Mouse (Mus musculus) stomach, postnatal 0 days (tissue): ENCODE data around the gene Mcidas. TPM values are rescaled to one million over a fixed set of nuclear protein-coding genes. Genes with fewer than 3 reads are reported as not detected.

Experiments used
- ATAC-seq: fragments of 200-750 bp; cut with Nextera tagmentation; 2 replicates; pipeline ENCODE4 v1.8.0; 2017; ENCODE audit not compliant: low FRiP score, low TSS enrichment
- DNase-seq: peaks from one replicate; pipeline ENCODE4 v3.0.0-alpha.2; 2016; ENCODE audit warnings: low spot score
- H3K27ac ChIP-seq: fragments of 300-500 bp; sonication (generic); replicated peaks from 2 replicates; pipeline ENCODE4 v1.5.1; 2014; ENCODE audit warnings: mild to moderate bottlenecking, control low read depth
- H3K27me3 ChIP-seq: fragments of 300-500 bp; sonication (generic); 2 replicates; pipeline ENCODE4 v1.6.1; 2014; ENCODE audit warnings: low read length; ENCODE audit not compliant: control insufficient read depth, insufficient read depth
- H3K36me3 ChIP-seq: fragments of 300-500 bp; sonication (generic); 2 replicates; pipeline ENCODE4 v1.6.1; 2014; ENCODE audit warnings: low read length, mixed read lengths; ENCODE audit not compliant: control insufficient read depth, insufficient read depth
- H3K4me1 ChIP-seq: fragments of 300-500 bp; sonication (generic); replicated peaks from 2 replicates; pipeline ENCODE4 v1.6.1; 2014; ENCODE audit warnings: antibody characterized with exemption; ENCODE audit not compliant: control insufficient read depth, insufficient read depth
- H3K4me2 ChIP-seq: fragments of 300-500 bp; sonication (generic); replicated peaks from 2 replicates; pipeline ENCODE4 v1.6.1; 2014; ENCODE audit warnings: low read depth, mild to moderate bottlenecking, control low read depth, moderate library complexity
- H3K4me3 ChIP-seq: fragments of 300-500 bp; sonication (generic); 2 replicates; pipeline ENCODE4 v1.5.1; 2014; ENCODE audit warnings: low read depth, low read length, control low read depth
- H3K9ac ChIP-seq: fragments of 300-500 bp; sonication (generic); 2 replicates; pipeline ENCODE4 v1.6.1; 2014; ENCODE audit warnings: mild to moderate bottlenecking, low read length, control low read depth, mixed read lengths
- H3K9me3 ChIP-seq: fragments of 300-500 bp; sonication (generic); 2 replicates; pipeline ENCODE4 v1.6.1; 2016; ENCODE audit warnings: low read length; ENCODE audit not compliant: control insufficient read depth
- CTCF ChIP-seq: IDR thresholded peaks from 2 replicates; pipeline ENCODE4 v1.5.1; 2016; ENCODE audit warnings: antibody characterized with exemption, low read depth, mild to moderate bottlenecking, moderate library complexity
- EP300 ChIP-seq: optimal IDR thresholded peaks from 2 replicates; pipeline ENCODE3; 2016; ENCODE audit warnings: antibody characterized with exemption
- WGBS: fragments of 180-500 bp; shearing (Covaris S2); extraction: QIAGEN DNeasy Blood & Tissue Kit; methylation state at CpG from one replicate; pipeline ENCODE4 v1.1.7; 2014; 5-methylcytosine and 5-hydroxymethylcytosine counted together
- polyA plus RNA-seq: library from polyadenylated mRNA; unstranded; fragments of >200 nt; fragmentation: Nextera tagmentation; extraction: Ambion mirVana; gene quantifications from 2 replicates; pipeline ENCODE4 v1.2.1, GENCODE M21; 2015

Gene Mcidas
- polyA plus RNA-seq, result 0.11 and 0.17 TPM in 2 replicates

- H3K4me2 ChIP-seq, result peak within 1 kb of the TSS; percentile 71
- H3K27me3 ChIP-seq, result peaks cover 26% of the 10 kb centered on the region
- peak within 1 kb of the TSS; percentile 41 for H3K4me3 ChIP-seq
- no peak within 1 kb of the TSS for H3K27ac ChIP-seq
- H3K4me1 ChIP-seq, result peaks cover 10% of the 10 kb centered on the region; the same call in 1 of the 2 replicates
- ATAC-seq, result 0 out of 2 replicates have a peak, but pooled peaks have one; percentile 35
- WGBS, result under 1% methylated on average over 57 of the region's 63 CpGs
- TF ChIP-seq EP300 (no peak), CTCF (no peak)
- 0 out of 2 replicates have a peak within 1 kb of the TSS, but pooled peaks have one; percentile 4 for H3K9ac ChIP-seq
- H3K9me3 ChIP-seq, result no peaks in the 10 kb centered on the region
- DNase-seq, result peak; percentile 53
- no peaks in the 10 kb centered on the region for H3K36me3 ChIP-seq
These were observed at the start of gene Mcidas for GRCm38 (mm10) chr13:112993531-112994152. Gene Mcidas (plus strand): TSS chr13:112993845.

DNA sequence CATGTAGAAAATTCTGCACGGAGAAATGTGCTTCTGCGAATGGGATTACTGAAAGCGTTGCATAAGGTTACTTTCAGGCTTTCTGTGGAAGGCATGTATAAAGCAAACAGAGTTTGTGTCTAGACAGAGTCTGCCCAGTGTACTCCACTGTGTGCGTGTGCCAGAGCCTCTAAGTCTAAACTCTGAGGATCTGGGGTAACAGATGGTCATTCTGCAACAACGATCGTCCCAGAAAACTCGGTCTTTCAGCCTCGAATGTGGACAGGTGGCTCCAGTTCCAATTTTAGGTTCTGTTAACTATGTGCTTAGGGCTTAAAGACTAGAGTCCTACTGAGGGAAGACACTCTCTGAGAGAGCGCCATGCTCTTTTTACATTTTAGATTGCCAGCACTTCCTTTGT is 48.3 kb upstream of the Mcidas start:
- DNase-seq, result no peak
- Histone ChIP-seq H3K4me1 (no peaks in the 10 kb centered on the region), H3K4me2 (no peak overlapping the region), H3K36me3 (peaks cover 36% of the 10 kb centered on the region; the same call in 1 of the 2 replicates), H3K9ac (no peak overlapping the region), H3K27me3 (no peaks in the 10 kb centered on the region), H3K9me3 (no peaks in the 10 kb centered on the region), H3K27ac (no peak overlapping the region), H3K4me3 (no peak overlapping the region)
- TF ChIP-seq CTCF (no peak), EP300 (no peak)
- no peak for ATAC-seq
- 88% methylated on average over 9 of the region's 9 CpGs for WGBS

GRCm38 (mm10) chr13:112945900-112946299 is 47.7 kb upstream of the Mcidas start:
- no peak for DNase-seq
- no peak for ATAC-seq
- TF ChIP-seq CTCF, result no peak
- no peak for TF ChIP-seq EP300
- Histone ChIP-seq H3K4me2 (no peak overlapping the region), H3K9me3 (no peaks in the 10 kb centered on the region), H3K4me3 (no peak overlapping the region), H3K27ac (no peak overlapping the region), H3K36me3 (peaks cover 36% of the 10 kb centered on the region; the same call in 1 of the 2 replicates), H3K4me1 (no peaks in the 10 kb centered on the region), H3K27me3 (no peaks in the 10 kb centered on the region), H3K9ac (no peak overlapping the region)
- 86% methylated on average over 6 of the region's 6 CpGs for WGBS

DNA sequence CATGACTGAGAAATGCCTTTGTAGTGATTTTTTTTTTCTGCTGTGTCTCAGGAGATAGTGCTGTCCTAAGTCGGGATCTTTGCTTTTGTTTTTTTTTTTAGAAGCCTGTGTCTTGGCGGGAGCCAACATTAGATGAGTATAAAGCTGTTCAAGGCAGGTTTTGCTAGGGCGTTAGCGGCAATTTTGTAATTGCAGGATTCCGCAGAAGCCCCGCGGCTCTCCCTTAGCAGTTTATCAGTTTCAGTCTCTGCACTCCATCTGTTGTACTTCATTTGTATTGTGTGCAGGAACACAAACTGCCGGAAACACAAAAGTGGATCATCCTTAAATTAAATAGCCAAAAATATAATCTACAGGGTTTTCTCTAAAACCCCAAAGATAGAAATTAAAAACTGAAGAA is 39.6 kb upstream of the Mcidas start:
- H3K4me2 ChIP-seq, result no peak overlapping the region
- no peak overlapping the region for H3K9ac ChIP-seq
- DNase-seq (no peak), ATAC-seq (no peak)
- 93% methylated on average over 8 of the region's 8 CpGs for WGBS
- H3K36me3 ChIP-seq, result peaks cover 22% of the 10 kb centered on the region
- no peaks in the 10 kb centered on the region for H3K4me1 ChIP-seq
- no peaks in the 10 kb centered on the region for H3K9me3 ChIP-seq
- no peak for TF ChIP-seq CTCF
- TF ChIP-seq EP300, result no peak
- H3K27me3 ChIP-seq, result no peaks in the 10 kb centered on the region
- H3K4me3 ChIP-seq, result no peak overlapping the region
- H3K27ac ChIP-seq, result no peak overlapping the region

- Histone ChIP-seq H3K27ac (no peak overlapping the region), H3K4me3 (no peak overlapping the region), H3K4me2 (no peak overlapping the region), H3K9ac (no peak overlapping the region), H3K36me3 (peaks cover 10% of the 10 kb centered on the region; the same call in 1 of the 2 replicates), H3K9me3 (no peaks in the 10 kb centered on the region), H3K27me3 (no peaks in the 10 kb centered on the region), H3K4me1 (no peaks in the 10 kb centered on the region)
- ATAC-seq, result no peak
- TF ChIP-seq CTCF, result no peak
- 80% methylated on average over 5 of the region's 5 CpGs for WGBS
- no peak for DNase-seq
These were observed 30.6 kb upstream of the Mcidas start for GRCm38 (mm10) chr13:112963081-112963480.

GRCm38 (mm10) chr13:112964421-112964820 is 29.2 kb upstream of the Mcidas start:
- TF ChIP-seq CTCF (no peak), EP300 (no peak)
- DNase-seq, result no peak
- no peaks in the 10 kb centered on the region for H3K27me3 ChIP-seq
- H3K27ac ChIP-seq, result no peak overlapping the region
- H3K4me2 ChIP-seq, result no peak overlapping the region
- WGBS, result 90% methylated on average over 12 of the region's 12 CpGs
- ATAC-seq, result no peak
- H3K4me3 ChIP-seq, result no peak overlapping the region
- H3K4me1 ChIP-seq, result no peaks in the 10 kb centered on the region
- no peak overlapping the region for H3K9ac ChIP-seq
- no peaks in the 10 kb centered on the region for H3K9me3 ChIP-seq
- H3K36me3 ChIP-seq, result peaks cover 7% of the 10 kb centered on the region; the same call in 1 of the 2 replicates
